Mouse (Mus musculus) neural tube, postnatal 0 days (tissue): Measurements from ENCODE around the gene Gm5346. TPM values are rescaled to one million over a fixed set of nuclear protein-coding genes. Genes with fewer than 3 reads are reported as not detected.

Source experiments
- polyA plus RNA-seq: library from polyadenylated mRNA; unstranded; fragments of >200 nt; fragmentation: Nextera tagmentation; extraction: Ambion mirVana; gene quantifications from 2 replicates; pipeline ENCODE4 v1.2.1, GENCODE M21; 2015

The Gm5346 gene
- not detected in 2 replicates for polyA plus RNA-seq

DNA sequence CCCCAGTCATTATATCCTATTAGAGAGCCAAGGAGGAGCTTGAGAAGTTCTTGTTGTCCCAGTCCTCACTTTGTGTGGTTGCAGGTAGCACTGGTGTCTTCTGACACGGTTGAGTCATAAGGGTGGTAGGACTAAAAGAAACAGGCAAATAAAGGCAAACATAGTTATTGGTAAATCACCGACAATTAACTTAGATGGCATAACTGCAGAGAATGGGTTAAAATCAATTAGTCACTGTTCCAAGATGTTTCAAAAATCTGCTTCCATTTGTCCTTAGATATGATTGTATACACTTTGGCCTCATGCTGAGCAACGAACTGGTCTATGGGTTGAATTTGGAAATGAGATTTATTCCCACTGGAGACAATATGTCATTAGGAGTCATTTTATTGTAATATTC, at the start of gene Gm5346:
Gene Gm5346, minus strand, starts transcription at position 101 of the 400 bp plus-strand sequence.

DNA sequence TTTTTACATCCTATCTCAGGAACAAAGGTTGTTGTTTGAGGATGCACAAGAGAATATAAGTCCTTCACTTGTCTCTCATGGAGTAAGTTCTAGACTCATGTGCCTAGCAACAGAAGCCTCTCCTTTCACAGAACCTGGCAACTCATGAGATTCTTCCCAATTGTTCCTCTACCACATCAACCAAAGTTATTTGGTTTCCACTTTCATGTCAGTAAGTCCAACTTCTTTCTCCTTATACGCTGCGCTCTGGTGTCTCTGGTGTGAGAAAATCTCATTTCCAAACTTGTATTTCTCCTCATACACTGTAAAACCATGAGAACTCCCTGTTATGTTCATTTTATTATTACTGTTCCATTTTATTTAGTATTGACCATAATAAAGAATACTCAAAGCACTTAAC, 50.5 kb downstream of the Gm5346 start, which contains the start of gene Adam26a:
Gene Adam26a, minus strand, starts transcription at position 101 of the 400 bp plus-strand sequence.

Other genes starting within 250 kb of the Gm5346 start
- gene Adam26b, start 99.2 kb downstream of the Gm5346 start, polyA plus RNA-seq: not detected in 2 replicates
- not detected in 2 replicates for gene Adam26a, start 50.6 kb downstream of the Gm5346 start, polyA plus RNA-seq
- gene Adam34, start 82.8 kb upstream of the Gm5346 start, polyA plus RNA-seq: not detected in 2 replicates